Comparison of ENCODE assay signal across 25 mouse cellular contexts in genomic region chr2:9893272-9893953, GRCm38 (mm10). TPM values are rescaled to one million over a fixed set of nuclear protein-coding genes. Genes with fewer than 3 reads are reported as not detected.
DNase-seq lines count a peak whose midpoint lies in the region; ATAC-seq and TF ChIP-seq lines count a peak whose summit lies in the region.
"Had no signal": no experiment of that assay in that cellular context is flagged by ENCODE, and none has a peak within 500 bp of the region (broad histone marks: within the 10 kb centered on the region; RNA-seq: fewer than 3 reads in every experiment).

No protein-coding gene starts in this region.

- no peak for TF ChIP-seq CTCF in brain, embryonic 14.5 days (IDR thresholded peaks at IDR 0.05; ENCODE audit: borderline replicate concordance, extremely low read depth, insufficient read depth, insufficient read length)

- no peak for TF ChIP-seq POLR2A in brain, embryonic 14.5 days (IDR thresholded peaks at IDR 0.05; ENCODE audit: borderline replicate concordance, extremely low read depth, insufficient read depth, insufficient read length, poor library complexity, severe bottlenecking)

- H3K9ac ChIP-seq in hindbrain, embryonic 13.5 days = no peak overlapping the region
- H3K9ac ChIP-seq in forebrain, embryonic 14.5 days (ENCODE audit: low read length) = no peak overlapping the region
- H3K9ac ChIP-seq in midbrain, embryonic 15.5 days = no peak overlapping the region
- H3K9ac ChIP-seq: heart, embryonic 12.5 days; liver, postnatal 0 days; neural tube, embryonic 13.5 days had no signal

- H3K27me3 ChIP-seq in hindbrain, embryonic 10.5 days (ENCODE audit: insufficient read depth, poor library complexity, severe bottlenecking) = peaks cover 97% of the 10 kb centered on the region
- peaks cover 96% of the 10 kb centered on the region for H3K27me3 ChIP-seq in hindbrain, embryonic 13.5 days
- peaks cover 85% of the 10 kb centered on the region for H3K27me3 ChIP-seq in forebrain, embryonic 14.5 days (replicated peaks; ENCODE audit: control insufficient read depth, insufficient read depth, low read length)
- peaks cover 67% of the 10 kb centered on the region for H3K27me3 ChIP-seq in midbrain, embryonic 15.5 days (replicated peaks)

- no peak overlapping the region for H3K4me3 ChIP-seq in hindbrain, embryonic 10.5 days
- H3K4me3 ChIP-seq in hindbrain, embryonic 13.5 days = no peak overlapping the region
- no peak overlapping the region for H3K4me3 ChIP-seq in forebrain, embryonic 14.5 days (ENCODE audit: low read depth, low read length)
- no peak overlapping the region for H3K4me3 ChIP-seq in midbrain, embryonic 15.5 days
- H3K4me3 ChIP-seq: heart, embryonic 12.5 days; neural tube, embryonic 13.5 days had no signal

- DNase-seq in hindbrain, embryonic 10.5 days (ENCODE audit: low spot score) = peak; percentile 57
- peak; percentile 51 for DNase-seq in brain, embryonic 14.5 days (ENCODE audit: low read depth)
- DNase-seq in forebrain, embryonic 14.5 days (ENCODE audit: low spot score) = no peak
- DNase-seq in thymus, postnatal 10 days (ENCODE audit: low spot score in 2 of 2) = no peak
- DNase-seq in cerebellum, postnatal 4 days (ENCODE audit: low spot score in 2 of 2) = no peak
- DNase-seq: adrenal gland, adult 2 months; cerebellum, adult 9-11 months; heart, adult 11 months; heart, postnatal 14 days; kidney, adult 2 months; kidney, postnatal 10 days; left cerebral cortex, postnatal 4 days; liver, postnatal 0 days; thymus, postnatal 36 days had no signal

- no peak overlapping the region for H3K4me2 ChIP-seq in hindbrain, embryonic 13.5 days
- H3K4me2 ChIP-seq in forebrain, embryonic 14.5 days (ENCODE audit: low read length) = no peak overlapping the region
- H3K4me2 ChIP-seq in midbrain, embryonic 15.5 days = no peak overlapping the region
- H3K4me2 ChIP-seq: heart, embryonic 12.5 days; neural tube, embryonic 13.5 days had no signal

- under 1% methylated on average over 6 of the region's 6 CpGs for WGBS in hindbrain, embryonic 10.5 days
- WGBS in hindbrain, embryonic 13.5 days = 3% methylated on average over 6 of the region's 6 CpGs
- 0% methylated on average over 6 of the region's 6 CpGs for WGBS in forebrain, embryonic 14.5 days
- 2% methylated on average over 6 of the region's 6 CpGs for WGBS in midbrain, embryonic 15.5 days

- no peak for ATAC-seq in hindbrain, embryonic 13.5 days (ENCODE audit: low FRiP score)
- ATAC-seq in forebrain, embryonic 14.5 days = peak; percentile 40; the same call in 1 of the 2 replicates
- ATAC-seq in midbrain, embryonic 15.5 days (replicated peaks) = no peak
- ATAC-seq in megakaryocyte-erythroid progenitor cell, adult 5-6 weeks (replicated peaks; ENCODE audit: low FRiP score, low TSS enrichment, poor library complexity, severe bottlenecking) = no peak
- ATAC-seq: liver, postnatal 0 days had no signal

- H3K4me1 ChIP-seq in hindbrain, embryonic 10.5 days (replicated peaks) = peaks cover 44% of the 10 kb centered on the region
- peaks cover 25% of the 10 kb centered on the region for H3K4me1 ChIP-seq in hindbrain, embryonic 13.5 days (replicated peaks)
- no peaks in the 10 kb centered on the region for H3K4me1 ChIP-seq in forebrain, embryonic 14.5 days (ENCODE audit: control insufficient read depth, insufficient read depth, low read length)
- H3K4me1 ChIP-seq in midbrain, embryonic 15.5 days = peaks cover 25% of the 10 kb centered on the region

- no peaks in the 10 kb centered on the region for H3K36me3 ChIP-seq in hindbrain, embryonic 10.5 days
- H3K36me3 ChIP-seq in hindbrain, embryonic 13.5 days = no peaks in the 10 kb centered on the region
- no peaks in the 10 kb centered on the region for H3K36me3 ChIP-seq in forebrain, embryonic 14.5 days (ENCODE audit: control insufficient read depth, insufficient read depth, low read length)
- H3K36me3 ChIP-seq in midbrain, embryonic 15.5 days (replicated peaks) = no peaks in the 10 kb centered on the region
- H3K36me3 ChIP-seq: heart, embryonic 12.5 days; neural tube, embryonic 13.5 days had no signal

- peaks cover 3% of the 10 kb centered on the region; the same call in 1 of the 2 replicates for H3K9me3 ChIP-seq in hindbrain, embryonic 10.5 days
- H3K9me3 ChIP-seq in hindbrain, embryonic 13.5 days = no peaks in the 10 kb centered on the region
- H3K9me3 ChIP-seq in forebrain, embryonic 14.5 days (replicated peaks; ENCODE audit: control insufficient read depth, low read length) = no peaks in the 10 kb centered on the region
- H3K9me3 ChIP-seq in midbrain, embryonic 15.5 days = no peaks in the 10 kb centered on the region
- H3K9me3 ChIP-seq: neural tube, embryonic 13.5 days had no signal

- H3K27ac ChIP-seq in hindbrain, embryonic 10.5 days = no peak overlapping the region
- H3K27ac ChIP-seq in hindbrain, embryonic 13.5 days = no peak overlapping the region
- no peak overlapping the region for H3K27ac ChIP-seq in forebrain, embryonic 14.5 days (ENCODE audit: low read depth, low read length)
- peak overlapping the region; percentile 50 for H3K27ac ChIP-seq in midbrain, embryonic 15.5 days
- H3K27ac ChIP-seq: neural tube, embryonic 13.5 days had no signal

RNA-seq across cellular contexts. Expression of gene Gata3, which starts 3.6 kb away (rescaled TPM):
- 14.2 and 16.8 TPM in 2 replicates for polyA plus RNA-seq in hindbrain, embryonic 10.5 days (2016; fragmentation: Nextera tagmentation; extraction: Ambion mirVana)
- 32.3 and 59.4 TPM in 2 replicates for polyA plus RNA-seq in hindbrain, embryonic 13.5 days (2015; fragmentation: Nextera tagmentation; extraction: Ambion mirVana)
- polyA plus RNA-seq in brain, embryonic 14.5 days (2012; rRNA removed) = 12.4 and 29.4 TPM in 2 replicates
- 1.4 and 2.2 TPM in 2 replicates for polyA plus RNA-seq in forebrain, embryonic 14.5 days (2014; fragmentation: Nextera tagmentation; extraction: Ambion mirVana)
- 99.1 and 116 TPM in 2 replicates for polyA plus RNA-seq in midbrain, embryonic 15.5 days (2015; fragmentation: Nextera tagmentation; extraction: Ambion mirVana)
- total RNA-seq in megakaryocyte-erythroid progenitor cell, adult 5-6 weeks (2014; fragmentation: Nextera tagmentation) = 0.57 and 5.3 TPM in 2 replicates
- 0.23 and 1.8 TPM in 2 replicates for total RNA-seq in megakaryocyte-erythroid progenitor cell, adult 5-6 weeks (2017)
- total RNA-seq: left cerebral cortex, adult 18-20 months; liver, adult 2 months had no signal
- polyA plus RNA-seq: frontal cortex, adult 2 months had no signal

RNA-seq across cellular contexts. Expression of gene 9230102O04Rik, which starts 4.1 kb away (rescaled TPM):
- polyA plus RNA-seq in hindbrain, embryonic 10.5 days (2016; fragmentation: Nextera tagmentation; extraction: Ambion mirVana) = 0.54 TPM in 1 of 2 replicates, not detected in the other
- 1.4 and 2.7 TPM in 2 replicates for polyA plus RNA-seq in hindbrain, embryonic 13.5 days (2015; fragmentation: Nextera tagmentation; extraction: Ambion mirVana)
- 1.0 and 1.3 TPM in 2 replicates for polyA plus RNA-seq in brain, embryonic 14.5 days (2012; rRNA removed)
- 0.24 TPM in 1 of 2 replicates, not detected in the other for polyA plus RNA-seq in forebrain, embryonic 14.5 days (2014; fragmentation: Nextera tagmentation; extraction: Ambion mirVana)
- 4.0 and 4.8 TPM in 2 replicates for polyA plus RNA-seq in midbrain, embryonic 15.5 days (2015; fragmentation: Nextera tagmentation; extraction: Ambion mirVana)
- not detected in 2 replicates for total RNA-seq in megakaryocyte-erythroid progenitor cell, adult 5-6 weeks (2014; fragmentation: Nextera tagmentation)
- total RNA-seq in megakaryocyte-erythroid progenitor cell, adult 5-6 weeks (2017) = not detected in 2 replicates
- total RNA-seq: adrenal gland, adult 2 months; gastrocnemius, adult 8-10 months; heart, postnatal 14 days; layer of hippocampus, adult 8-10 months; left cerebral cortex, adult 18-20 months; left cerebral cortex, postnatal 4 days; liver, adult 2 months had no signal
- polyA plus RNA-seq: adrenal gland, adult 2 months; frontal cortex, adult 2 months; heart, embryonic 12.5 days; liver, adult 2 months; liver, postnatal 0 days; neural tube, embryonic 13.5 days; testis, adult 2 months had no signal

RNA-seq across cellular contexts. Expression of gene 4930412O13Rik, which starts 12.4 kb away (rescaled TPM):
- 0.75 and 1.0 TPM in 2 replicates for polyA plus RNA-seq in hindbrain, embryonic 10.5 days (2016; fragmentation: Nextera tagmentation; extraction: Ambion mirVana)
- polyA plus RNA-seq in hindbrain, embryonic 13.5 days (2015; fragmentation: Nextera tagmentation; extraction: Ambion mirVana) = 1.1 and 2.5 TPM in 2 replicates
- 1.6 and 2.6 TPM in 2 replicates for polyA plus RNA-seq in brain, embryonic 14.5 days (2012; rRNA removed)
- polyA plus RNA-seq in forebrain, embryonic 14.5 days (2014; fragmentation: Nextera tagmentation; extraction: Ambion mirVana) = 0.19 TPM in 1 of 2 replicates, not detected in the other
- 1.3 and 2.2 TPM in 2 replicates for polyA plus RNA-seq in midbrain, embryonic 15.5 days (2015; fragmentation: Nextera tagmentation; extraction: Ambion mirVana)
- not detected in 2 replicates for total RNA-seq in megakaryocyte-erythroid progenitor cell, adult 5-6 weeks (2014; fragmentation: Nextera tagmentation)
- not detected in 2 replicates for total RNA-seq in megakaryocyte-erythroid progenitor cell, adult 5-6 weeks (2017)
- total RNA-seq: gastrocnemius, adult 8-10 months; heart, postnatal 14 days; layer of hippocampus, adult 8-10 months; left cerebral cortex, adult 18-20 months; left cerebral cortex, postnatal 4 days; liver, adult 2 months had no signal
- polyA plus RNA-seq: frontal cortex, adult 2 months; liver, adult 2 months; liver, postnatal 0 days had no signal

Comparison
In these comparisons a context has a peak if more than half of its experiments do, and no peak if none do; other contexts are left out.
1. DNase-seq: peak in hindbrain, embryonic 10.5 days (single experiment) and brain, embryonic 14.5 days (single experiment); none in forebrain, embryonic 14.5 days (single experiment), thymus, postnatal 10 days (0 of 2) and cerebellum, postnatal 4 days (0 of 2).